Mouse (Mus musculus) central nervous system, embryonic 18 days (tissue): ENCODE measurements around the gene Rapgefl1. TPM values are rescaled to one million over a fixed set of nuclear protein-coding genes. Genes with fewer than 3 reads are reported as not detected.

Experiments used
- polyA plus RNA-seq: library from polyadenylated mRNA; depleted of rRNA; stranded (reverse); fragments of >200 nt; gene quantifications from 2 replicates; pipeline ENCODE4 v1.2.3, GENCODE M21; 2012; rRNA removed

The Rapgefl1 gene
- 50.2 and 56.1 TPM in 2 replicates for polyA plus RNA-seq

DNA sequence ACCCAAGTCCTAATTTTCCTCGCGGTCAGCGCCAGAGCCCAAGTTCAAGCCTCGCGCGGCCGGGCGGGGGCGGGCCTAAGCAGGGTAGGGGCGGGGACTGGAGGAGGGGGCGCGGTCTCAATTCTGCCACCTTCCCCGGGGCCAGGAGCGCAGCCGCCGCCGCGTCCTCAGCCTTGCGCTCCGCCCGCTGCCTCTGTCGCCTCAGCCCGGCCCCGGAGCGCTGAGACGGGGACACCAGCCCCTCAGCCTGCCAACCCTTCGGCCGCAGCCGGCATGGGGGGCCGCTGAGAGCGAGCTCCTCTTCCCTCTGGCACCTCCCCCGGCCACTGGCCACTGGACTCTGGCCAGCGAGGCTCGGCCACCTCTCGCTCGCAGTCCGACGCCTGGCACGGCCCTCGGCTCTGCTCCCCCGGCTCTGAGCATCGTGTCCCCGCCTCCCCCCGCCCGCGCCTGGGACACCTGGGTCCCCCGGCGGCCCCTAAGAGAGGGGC, at the start of gene Rapgefl1:
Rapgefl1 (plus strand) TSS at position 135 of the 491 bp plus-strand sequence.

DNA sequence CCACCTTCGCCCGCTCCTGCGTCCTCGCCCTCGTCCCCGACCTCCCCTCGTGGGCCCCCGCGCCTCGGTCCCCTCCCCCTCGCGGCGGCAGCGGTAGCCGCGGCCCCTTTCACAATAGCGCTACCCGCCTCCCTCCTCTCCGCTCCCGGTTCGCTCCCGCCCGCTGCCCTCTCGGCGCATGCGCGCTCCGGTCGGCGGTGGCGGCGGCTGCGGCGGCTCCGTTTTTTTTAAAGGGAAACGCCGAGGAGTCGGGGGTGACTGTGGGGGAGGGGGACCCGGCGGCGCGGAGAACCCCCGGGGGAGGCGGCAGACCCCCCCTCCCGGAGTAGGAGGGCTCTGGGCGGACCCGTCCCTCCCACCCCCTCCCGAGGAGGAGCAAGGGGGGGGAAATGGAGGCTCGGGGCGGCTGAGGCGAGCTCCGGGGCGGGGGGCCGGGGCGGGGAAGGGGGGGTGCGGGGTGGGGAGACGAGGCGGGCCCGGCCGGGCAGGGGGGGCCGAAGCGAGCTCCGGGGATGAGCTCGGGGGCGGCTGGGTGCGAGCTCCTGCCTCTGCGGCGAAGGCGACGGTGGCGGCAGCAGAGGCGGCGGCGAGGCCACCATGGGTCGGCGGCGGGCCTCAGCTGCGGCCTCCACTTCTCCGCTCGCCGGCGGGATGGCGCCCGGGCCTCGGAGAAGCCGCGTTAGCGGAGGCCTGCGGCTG, 41.4 kb upstream of the Rapgefl1 start, which contains the start of gene Msl1:
Msl1 (plus strand) TSS at position 502 of the 699 bp plus-strand sequence.

DNA sequence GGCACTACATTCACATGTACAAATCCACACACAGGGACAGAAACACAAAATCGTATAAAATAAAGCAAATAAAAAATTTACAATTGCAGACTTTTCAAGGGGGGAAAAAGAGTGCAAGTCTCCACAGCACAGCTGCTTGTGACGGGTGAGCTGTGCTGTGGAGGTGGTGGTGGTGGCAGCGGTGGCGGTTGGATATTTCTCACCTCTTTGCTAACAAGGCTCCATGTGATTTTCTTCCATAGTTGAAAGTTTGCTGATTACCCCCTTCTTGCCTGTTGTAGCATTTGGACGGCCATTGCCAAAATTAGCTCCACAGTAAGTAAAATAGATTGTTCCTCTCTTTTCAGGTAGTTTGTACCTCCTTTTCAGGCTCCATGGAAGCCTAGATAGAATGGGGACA, 32.0 kb upstream of the Rapgefl1 start, which contains the start of gene Casc3:
Casc3 (plus strand) TSS at position 301 of the 400 bp plus-strand sequence.

DNA sequence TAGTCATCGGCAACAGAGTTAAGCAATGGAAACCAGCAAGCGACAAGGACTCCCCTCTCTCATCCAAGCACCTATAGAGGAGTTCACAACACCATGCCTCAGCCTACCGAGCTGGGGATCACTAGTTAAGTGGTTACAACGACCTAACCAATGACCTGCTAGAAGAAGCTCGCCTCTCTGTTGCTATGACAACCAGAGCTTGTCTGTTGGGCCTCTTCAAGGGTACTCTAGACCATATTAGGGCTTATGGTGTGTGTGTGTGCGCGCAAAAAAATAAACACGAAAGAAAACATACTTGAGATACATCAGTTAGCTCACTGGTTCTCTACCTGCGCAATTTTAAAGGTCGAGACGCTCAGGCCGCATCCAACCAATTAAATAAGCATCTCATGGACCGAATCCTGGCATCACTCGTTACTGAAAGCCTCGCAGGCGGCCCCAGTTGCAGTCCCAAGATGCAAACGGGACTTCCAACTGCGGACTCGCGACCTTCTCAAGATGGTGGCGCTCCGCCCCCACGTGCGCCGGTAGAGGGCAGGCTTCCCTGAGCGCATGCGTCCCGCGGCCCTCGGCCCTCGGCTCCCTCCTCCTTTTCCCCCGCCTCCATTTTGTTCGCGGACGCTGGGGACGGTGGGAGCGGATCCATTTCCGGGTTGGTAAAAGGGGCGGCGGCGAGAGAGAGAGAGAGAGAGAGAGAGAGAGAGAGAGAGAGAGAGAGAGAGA, 26.6 kb downstream of the Rapgefl1 start, which contains the start of gene Wipf2:
Wipf2 (plus strand) TSS at position 611 of the 723 bp plus-strand sequence.

Other genes with a start within 250 kb of the Rapgefl1 start
- 105 and 111 TPM in 2 replicates for gene Ormdl3, start 249.4 kb upstream of the Rapgefl1 start, polyA plus RNA-seq
- gene Lrrc3c, start 238.5 kb upstream of the Rapgefl1 start, polyA plus RNA-seq: not detected in 2 replicates
- gene Gm12355, start 211.1 kb upstream of the Rapgefl1 start, polyA plus RNA-seq: 0.23 and 0.32 TPM in 2 replicates
- not detected in 2 replicates for gene Gsdma3, start 210.4 kb upstream of the Rapgefl1 start, polyA plus RNA-seq
- not detected in 2 replicates for gene Gsdma2, start 190.0 kb upstream of the Rapgefl1 start, polyA plus RNA-seq
- 0.01 TPM in 1 of 2 replicates, not detected in the other for gene Gsdma, start 172.4 kb upstream of the Rapgefl1 start, polyA plus RNA-seq
- 177 and 191 TPM in 2 replicates for gene Psmd3, start 154.2 kb upstream of the Rapgefl1 start, polyA plus RNA-seq
- not detected in 2 replicates for gene Csf3, start 135.5 kb upstream of the Rapgefl1 start, polyA plus RNA-seq
- gene Med24, start 107.3 kb upstream of the Rapgefl1 start, polyA plus RNA-seq: 119 and 126 TPM in 2 replicates
- gene Thra, start 96.1 kb upstream of the Rapgefl1 start, polyA plus RNA-seq: 1,068 and 1,110 TPM in 2 replicates
- 4.5 and 5.2 TPM in 2 replicates for gene Nr1d1, start 61.5 kb upstream of the Rapgefl1 start, polyA plus RNA-seq
- gene Msl1, start 41.3 kb upstream of the Rapgefl1 start, polyA plus RNA-seq: 94.0 and 95.7 TPM in 2 replicates
- gene Casc3, start 31.9 kb upstream of the Rapgefl1 start, polyA plus RNA-seq: 51.0 and 55.2 TPM in 2 replicates
- gene Wipf2, start 26.9 kb downstream of the Rapgefl1 start, polyA plus RNA-seq: 9.4 and 10.4 TPM in 2 replicates
- gene Cdc6, start 71.0 kb downstream of the Rapgefl1 start, polyA plus RNA-seq: 1.8 and 2.7 TPM in 2 replicates
- gene Rara, start 91.0 kb downstream of the Rapgefl1 start, polyA plus RNA-seq: 7.2 and 8.4 TPM in 2 replicates
- 3.7 TPM in 2 replicates for gene Gjd3, start 146.2 kb downstream of the Rapgefl1 start, polyA plus RNA-seq
- gene Top2a, start 187.4 kb downstream of the Rapgefl1 start, polyA plus RNA-seq: 25.3 and 26.9 TPM in 2 replicates
- gene Igfbp4, start 204.5 kb downstream of the Rapgefl1 start, polyA plus RNA-seq: 93.6 and 104 TPM in 2 replicates